ENCODE assay signal across 23 mouse cellular contexts in genomic region chr13:101368170-101368569, GRCm38 (mm10).
DNase-seq lines count a peak whose midpoint lies in the region; ATAC-seq and TF ChIP-seq lines count a peak whose summit lies in the region.
"Had no signal": no experiment of that assay in that cellular context is flagged by ENCODE, and none has a peak within 500 bp of the region (broad histone marks: within the 10 kb centered on the region; RNA-seq: fewer than 3 reads in every experiment).

No protein-coding gene starts in this region.

- no peaks in the 10 kb centered on the region for H3K27me3 ChIP-seq in MEL (ENCODE audit: control insufficient read depth in 1 of 2, insufficient read depth in 2 of 2, low read length in 2 of 2)
- H3K27me3 ChIP-seq: CH12.LX, Patski had no signal

- TF ChIP-seq EP300 in MEL (IDR thresholded peaks at IDR 0.05; ENCODE audit: low read depth in 1 of 2, low read length in 2 of 2), result 0 out of 4 replicates have a peak, but pooled peaks of 1 of the 2 experiments have one; percentile 26

- TF ChIP-seq CTCF in MEL (IDR thresholded peaks at IDR 0.05 in 2 of 3, conservative IDR thresholded peaks at IDR 0.05 in 1 of 3; ENCODE audit: control insufficient read depth in 1 of 3, insufficient read depth in 1 of 3, low read depth in 2 of 3, low read length in 3 of 3, poor library complexity in 1 of 3, severe bottlenecking in 1 of 3), result no peak
- no peak for TF ChIP-seq CTCF in embryonic fibroblast, embryonic 13.5 days (IDR thresholded peaks at IDR 0.05; ENCODE audit: borderline replicate concordance, insufficient read depth, low read length)

- no peak overlapping the region for H3K9ac ChIP-seq in MEL (ENCODE audit: control insufficient read depth, low read depth, low read length, poor library complexity, severe bottlenecking)

- DNase-seq in MEL (ENCODE audit: low read depth, low spot score), result peak; percentile 54
- DNase-seq in MEL-GATA-1-ER (ENCODE audit: extremely low read depth, low read depth), result peak; percentile 13
- no peak for DNase-seq in left cerebral cortex, adult 8-10 months (ENCODE audit: low spot score in 2 of 2)
- no peak for DNase-seq in urinary bladder, adult 18-20 months (ENCODE audit: low spot score in 2 of 2)
- DNase-seq: adrenal gland, adult 2 months; adrenal gland, adult 8-10 months; adrenal gland, postnatal 10 days; adrenal gland, postnatal 14 days; adrenal gland, postnatal 25 days; adrenal gland, postnatal 36 days; B cell, adult 2 months; cerebellum, adult 11 months; cerebellum, adult 11-12 months; cerebellum, adult 18-20 months; cerebellum, adult 2 months; cerebellum, adult 8-10 months had no signal

- H3K79me2 ChIP-seq in MEL (ENCODE audit: control insufficient read depth, insufficient read depth, low read length, poor library complexity), result no peaks in the 10 kb centered on the region

- H3K4me3 ChIP-seq in MEL (ENCODE audit: control insufficient read depth in 1 of 2, insufficient read depth in 1 of 2, low read depth in 2 of 2, low read length in 2 of 2), result no peak overlapping the region
- H3K4me3 ChIP-seq in embryonic fibroblast, embryonic 13.5 days (ENCODE audit: insufficient read depth, low read length), result no peak overlapping the region

- no peaks in the 10 kb centered on the region for H3K9me3 ChIP-seq in MEL (replicated peaks; ENCODE audit: insufficient read depth, low read length)
- H3K9me3 ChIP-seq: G1E had no signal

- H3K27ac ChIP-seq in MEL (ENCODE audit: control insufficient read depth, low read depth, low read length), result no peak overlapping the region
- peak overlapping the region; percentile 65; the same call in 1 of the 2 replicates for H3K27ac ChIP-seq in embryonic fibroblast, embryonic 13.5 days (ENCODE audit: insufficient read depth, low read length)

- ATAC-seq in megakaryocyte, adult 5-6 weeks (ENCODE audit: poor library complexity, severe bottlenecking), result no peak
- ATAC-seq: activated CD4-positive, CD25-positive, alpha-beta regulatory T cell, adult 4 months; CD4-positive, CD25-positive, alpha-beta regulatory T cell, adult 4 months had no signal

- TF ChIP-seq POLR2A in MEL (IDR thresholded peaks at IDR 0.05; ENCODE audit: control insufficient read depth in 1 of 2, insufficient read depth in 1 of 2, low read depth in 1 of 2, low read length in 2 of 2, poor library complexity in 1 of 2), result no peak
- TF ChIP-seq POLR2A in embryonic fibroblast, embryonic 13.5 days (IDR thresholded peaks at IDR 0.05; ENCODE audit: low read depth, low read length), result no peak

- no peaks in the 10 kb centered on the region for H3K4me1 ChIP-seq in MEL (ENCODE audit: control insufficient read depth in 1 of 2, insufficient read depth in 2 of 2, low read length in 2 of 2)
- H3K4me1 ChIP-seq in embryonic fibroblast, embryonic 13.5 days (ENCODE audit: control insufficient read depth, insufficient read depth, low read length), result 0 out of 2 replicates have a peak, but pooled peaks cover 3% of the 10 kb centered on the region

- no peak for TF ChIP-seq RAD21 in MEL (IDR thresholded peaks at IDR 0.05; ENCODE audit: low read depth, low read length)

- H3K36me3 ChIP-seq in MEL (ENCODE audit: control insufficient read depth in 1 of 2, insufficient read depth in 2 of 2, low read length in 2 of 2), result peaks cover 0 to 2% of the 10 kb centered on the region in 2 experiments; a peak in 1 of 4 replicates
- H3K36me3 ChIP-seq: G1E had no signal

TF ChIP-seq in MEL, 35 proteins besides CTCF, POLR2A, EP300 and RAD21:
- TF ChIP-seq UBTF (IDR thresholded peaks at IDR 0.05; ENCODE audit: borderline replicate concordance, insufficient read depth, low read depth, low read length), result no peak
- no peak for TF ChIP-seq TAL1 (IDR thresholded peaks at IDR 0.05; ENCODE audit: low read length)
- TF ChIP-seq TCF12 (IDR thresholded peaks at IDR 0.05; ENCODE audit: low read depth, low read length), result peak; percentile 57
- TF ChIP-seq ELF1 (IDR thresholded peaks at IDR 0.05; ENCODE audit: low read depth, low read length), result no peak
- TF ChIP-seq GATA1 (IDR thresholded peaks at IDR 0.05; ENCODE audit: low read depth, low read length), result peak; percentile 62
- TF ChIP-seq POLR2AphosphoS5 (IDR thresholded peaks at IDR 0.05; ENCODE audit: borderline replicate concordance, low read depth, low read length), result no peak
- no peak for TF ChIP-seq ZC3H11A (IDR thresholded peaks at IDR 0.05; ENCODE audit: low read depth, low read length)
- TF ChIP-seq ETS1 (IDR thresholded peaks at IDR 0.05; ENCODE audit: low read depth, low read length), result no peak
- no peak for TF ChIP-seq SMC3 (IDR thresholded peaks at IDR 0.05; ENCODE audit: low read depth, low read length)

Comparison
In these comparisons a context has a peak if more than half of its experiments do, and no peak if none do; other contexts are left out.
1. DNase-seq: peak in MEL (single experiment) and MEL-GATA-1-ER (single experiment); none in left cerebral cortex, adult 8-10 months (0 of 2) and urinary bladder, adult 18-20 months (0 of 2).